Mouse (Mus musculus) MEL (cell line): ENCODE data around the gene Acin1. TPM values are rescaled to one million over a fixed set of nuclear protein-coding genes. Genes with fewer than 3 reads are reported as not detected.

Source experiments
- DNase-seq: peaks from one replicate; pipeline ENCODE4 v3.0.0; 2011; ENCODE audit warnings: low read depth, low spot score
- H3K27ac ChIP-seq: 2 replicates; pipeline ENCODE4 v1.5.1; 2012; ENCODE audit warnings: low read depth, mild to moderate bottlenecking, control low read depth, low read length, moderate library complexity; ENCODE audit not compliant: control insufficient read depth
- H3K27me3 ChIP-seq, 2 experiments: fragments of 150-350 bp in 1 of 2; sonication (generic) in 1 of 2; 2 replicates each; pipeline ENCODE4 v1.6.1; 2012; ENCODE audit warnings: low read length in 2 of 2, mild to moderate bottlenecking in 2 of 2, improper control_type of control experiment in 1 of 2, moderate library complexity in 1 of 2; ENCODE audit not compliant: insufficient read depth in 2 of 2, control insufficient read depth in 1 of 2
- H3K36me3 ChIP-seq, 2 experiments: 2 replicates each; pipeline ENCODE4 v1.6.1; 2012 to 2014; ENCODE audit warnings: low read length in 2 of 2, improper control_type of control experiment in 1 of 2, inconsistent platforms in 1 of 2, mild to moderate bottlenecking in 1 of 2; ENCODE audit not compliant: insufficient read depth in 2 of 2, control insufficient read depth in 1 of 2
- H3K4me1 ChIP-seq, 2 experiments: fragments of 150-350 bp in 1 of 2; sonication (generic) in 1 of 2; 2 replicates each; pipeline ENCODE4 v1.6.1; 2012; ENCODE audit warnings: low read length in 2 of 2, improper control_type of control experiment in 1 of 2, mild to moderate bottlenecking in 1 of 2; ENCODE audit not compliant: insufficient read depth in 2 of 2, control insufficient read depth in 1 of 2
- H3K4me3 ChIP-seq, 2 experiments: fragments of 150-350 bp in 1 of 2; sonication (generic) in 1 of 2; 2 replicates each; pipeline ENCODE4 v1.5.1; 2012; ENCODE audit warnings: low read depth in 2 of 2, low read length in 2 of 2, mild to moderate bottlenecking in 2 of 2, moderate library complexity in 2 of 2, control low read depth in 1 of 2, improper control_type of control experiment in 1 of 2; ENCODE audit not compliant: control insufficient read depth in 1 of 2, insufficient read depth in 1 of 2
- H3K79me2 ChIP-seq: 2 replicates; pipeline ENCODE4 v1.6.1; 2012; ENCODE audit warnings: mild to moderate bottlenecking, low read length, moderate library complexity; ENCODE audit not compliant: control insufficient read depth, poor library complexity, insufficient read depth
- H3K9ac ChIP-seq: 2 replicates; pipeline ENCODE4 v1.6.1; 2012; ENCODE audit warnings: low read depth, mild to moderate bottlenecking, control low read depth, low read length, moderate library complexity; ENCODE audit not compliant: control insufficient read depth, poor library complexity, severe bottlenecking
- H3K9me3 ChIP-seq: fragments of 150-350 bp; sonication (generic); replicated peaks from 2 replicates; pipeline ENCODE4 v1.6.1; 2012; ENCODE audit warnings: mild to moderate bottlenecking, low read length, improper control_type of control experiment, moderate library complexity; ENCODE audit not compliant: insufficient read depth
- CHD1 ChIP-seq: IDR thresholded peaks from 2 replicates; pipeline ENCODE4 v1.6.1; 2012; ENCODE audit warnings: low read depth, mild to moderate bottlenecking, inconsistent platforms, low read length, improper control_type of control experiment
- CTCF ChIP-seq, 3 experiments: IDR thresholded peaks in 2 of 3; conservative IDR thresholded peaks in 1 of 3; 2 replicates each; pipeline ENCODE4 v1.5.1; 2011 to 2012; ENCODE audit warnings: low read length in 3 of 3, low read depth in 2 of 3, mild to moderate bottlenecking in 2 of 3, improper control_type of control experiment in 1 of 3, inconsistent platforms in 1 of 3, mixed read lengths in 1 of 3, moderate library complexity in 1 of 3; ENCODE audit not compliant: control insufficient read depth in 1 of 3, insufficient read depth in 1 of 3, poor library complexity in 1 of 3, severe bottlenecking in 1 of 3
- E2F4 ChIP-seq: IDR thresholded peaks from 2 replicates; pipeline ENCODE4 v1.6.1; 2011; ENCODE audit warnings: low read depth, low read length, improper control_type of control experiment, borderline replicate concordance
- EP300 ChIP-seq, 2 experiments: IDR thresholded peaks; 2 replicates each; pipeline ENCODE4 v1.6.1; 2011; ENCODE audit warnings: improper control_type of control experiment in 2 of 2, low read length in 2 of 2, low read depth in 1 of 2, mild to moderate bottlenecking in 1 of 2
- HCFC1 ChIP-seq: IDR thresholded peaks from 2 replicates; pipeline ENCODE4 v1.6.1; 2012; ENCODE audit warnings: low read depth, mild to moderate bottlenecking, inconsistent platforms, low read length, improper control_type of control experiment, moderate library complexity
- MAZ ChIP-seq: IDR thresholded peaks from 2 replicates; pipeline ENCODE4 v1.6.1; 2012; ENCODE audit warnings: low read depth, mild to moderate bottlenecking, inconsistent platforms, low read length, improper control_type of control experiment
- MYB ChIP-seq: IDR thresholded peaks from 2 replicates; pipeline ENCODE4 v1.6.1; 2011; ENCODE audit warnings: mild to moderate bottlenecking, low read depth, low read length, improper control_type of control experiment
- MYC ChIP-seq: IDR thresholded peaks from 2 replicates; pipeline ENCODE4 v1.6.1; 2011; ENCODE audit warnings: low read depth, mild to moderate bottlenecking, low read length, improper control_type of control experiment, moderate library complexity
- NRF1 ChIP-seq: IDR thresholded peaks from 2 replicates; pipeline ENCODE4 v1.6.1; 2014; ENCODE audit warnings: low read depth, mild to moderate bottlenecking, inconsistent platforms, low read length, improper control_type of control experiment, moderate library complexity; ENCODE audit not compliant: poor library complexity, insufficient read depth, severe bottlenecking
- POLR2AphosphoS2 ChIP-seq: IDR thresholded peaks from 2 replicates; pipeline ENCODE4 v1.6.1; 2011; ENCODE audit warnings: low read length, improper control_type of control experiment
- SMC3 ChIP-seq: IDR thresholded peaks from 2 replicates; pipeline ENCODE4 v1.6.1; 2011; ENCODE audit warnings: low read depth, low read length, improper control_type of control experiment
- UBTF ChIP-seq: IDR thresholded peaks from 2 replicates; pipeline ENCODE4 v1.6.1; 2012; ENCODE audit warnings: low read depth, mild to moderate bottlenecking, inconsistent platforms, low read length, improper control_type of control experiment, moderate library complexity, borderline replicate concordance; ENCODE audit not compliant: insufficient read depth
- USF1 ChIP-seq: IDR thresholded peaks from 2 replicates; pipeline ENCODE4 v1.6.1; 2014; ENCODE audit warnings: low read depth, mild to moderate bottlenecking, inconsistent platforms, low read length, improper control_type of control experiment, moderate library complexity
- ZMIZ1 ChIP-seq: IDR thresholded peaks from 2 replicates; pipeline ENCODE4 v1.6.1; 2012; ENCODE audit warnings: low read depth, mild to moderate bottlenecking, inconsistent platforms, low read length, improper control_type of control experiment, moderate library complexity
- polyA plus RNA-seq, 2 experiments: library from polyadenylated mRNA; stranded (reverse) in 1 of 2; unstranded in 1 of 2; fragments of >175 nt in 1 of 2; fragments of >200 nt in 1 of 2; gene quantifications; 2 replicates each; pipeline versions ENCODE4 v1.2.1 to v1.2.4; 2012; ENCODE audit warnings: low replicate concordance in 2 of 2, low read depth in 1 of 2; ENCODE audit not compliant: insufficient read length in 2 of 2, insufficient read depth in 1 of 2, missing spikeins in 1 of 2
- total RNA-seq: library from RNA; depleted of rRNA; stranded (reverse); fragments of 300-350 nt; gene quantifications from 2 replicates; pipeline ENCODE4 v1.2.3, GENCODE M21; 2012

Gene Acin1
- total and polyA plus RNA-seq, 3 experiments, result 103 to 248 (median 115) TPM

DNA sequence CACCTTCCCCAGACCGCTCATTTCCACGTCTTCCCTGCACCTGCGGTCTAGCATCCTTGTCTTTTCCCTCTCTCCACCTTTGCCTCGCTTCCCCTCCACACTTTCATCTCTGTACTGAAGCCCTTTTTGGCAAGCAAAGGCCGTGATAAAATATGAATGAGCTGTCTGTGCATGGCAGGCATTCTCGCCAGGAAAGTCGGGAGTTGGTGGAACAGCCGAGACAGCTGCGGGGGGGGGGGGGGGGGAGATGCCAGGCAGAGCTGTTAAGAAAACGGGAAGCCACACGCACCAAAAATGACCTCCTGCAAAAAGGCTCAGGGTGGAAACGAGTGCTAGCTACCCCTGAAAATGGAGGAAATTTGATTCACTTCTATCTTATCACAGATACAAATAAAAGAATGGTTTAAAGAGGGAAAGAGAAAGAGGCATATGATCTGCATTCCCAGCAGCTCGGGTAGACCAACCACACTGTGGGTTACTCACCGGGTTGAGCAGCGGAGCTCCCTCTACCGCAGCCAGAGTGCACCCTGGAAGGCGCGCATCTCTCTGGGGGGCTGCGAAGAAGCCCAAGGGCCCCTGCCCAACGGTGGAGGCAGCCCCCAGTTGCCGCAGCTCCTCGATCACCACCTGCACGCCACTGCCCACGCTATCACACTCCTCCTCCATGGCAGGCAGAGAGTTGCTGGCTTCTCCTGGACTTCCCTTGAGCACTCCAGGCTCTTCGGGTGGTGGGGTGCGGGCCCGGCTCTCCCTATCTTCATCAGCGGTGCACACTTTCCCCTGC, 91.9 kb downstream of the Acin1 start:
- H3K4me1 ChIP-seq, result peaks cover 3 to 19% of the 10 kb centered on the region in 2 experiments
- H3K9me3 ChIP-seq, result no peaks in the 10 kb centered on the region
- H3K27me3 ChIP-seq, result no peaks in the 10 kb centered on the region
- no peak for DNase-seq
- H3K4me3 ChIP-seq, result no peak overlapping the region
- H3K9ac ChIP-seq, result no peak overlapping the region
- TF ChIP-seq USF1 (no peak), EP300 (IDR thresholded peaks at IDR 0.05; ENCODE audit: low read depth in 1 of 2, low read length in 2 of 2) (no peak), MAZ (no peak), HCFC1 (no peak), ZMIZ1 (no peak), E2F4 (no peak), MYC (no peak), SMC3 (no peak), NRF1 (no peak), MYB (no peak), CHD1 (no peak), UBTF (no peak)
- H3K27ac ChIP-seq, result no peak overlapping the region
- peaks cover 0 to 8% of the 10 kb centered on the region in 2 experiments; a peak in 2 of 4 replicates for H3K36me3 ChIP-seq
- H3K79me2 ChIP-seq, result no peaks in the 10 kb centered on the region

DNA sequence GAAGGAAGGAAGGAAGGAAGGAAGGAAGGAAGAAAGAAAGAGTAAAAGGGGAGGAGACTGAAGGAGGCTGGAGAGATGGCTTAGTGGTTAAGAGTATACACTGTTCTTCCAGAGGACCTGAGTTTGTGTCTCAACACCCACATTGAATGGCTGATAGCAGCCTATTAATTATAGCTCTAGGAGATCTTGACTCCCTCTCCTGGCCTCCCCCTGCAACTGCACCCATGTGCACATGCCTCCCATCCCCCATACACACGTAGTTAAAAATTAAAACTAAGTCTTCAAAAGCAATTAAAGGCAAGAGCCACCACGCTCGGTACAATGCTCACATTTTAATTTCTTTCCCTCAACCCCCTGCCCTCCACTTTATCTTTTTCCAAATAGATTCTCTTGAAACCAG, 92.7 kb downstream of the Acin1 start:
- Histone ChIP-seq H3K36me3 (peaks cover 0 to 8% of the 10 kb centered on the region in 2 experiments; a peak in 2 of 4 replicates), H3K27ac (no peak overlapping the region), H3K27me3 (no peaks in the 10 kb centered on the region), H3K9me3 (no peaks in the 10 kb centered on the region), H3K79me2 (no peaks in the 10 kb centered on the region), H3K4me1 (peaks cover 7 to 20% of the 10 kb centered on the region in 2 experiments), H3K9ac (no peak overlapping the region), H3K4me3 (no peak overlapping the region)
- no peak for TF ChIP-seq POLR2AphosphoS2
- TF ChIP-seq CTCF (IDR thresholded peaks at IDR 0.05 in 2 of 3, conservative IDR thresholded peaks at IDR 0.05 in 1 of 3; ENCODE audit: control insufficient read depth in 1 of 3, insufficient read depth in 1 of 3, low read depth in 2 of 3, low read length in 3 of 3, poor library complexity in 1 of 3, severe bottlenecking in 1 of 3), result peak in 2 of 3 experiments; percentile 40; a peak in 5 of 6 replicates
- no peak for TF ChIP-seq CHD1
- no peak for DNase-seq
